Comparison of ENCODE assay signal across 8 mouse cellular contexts in genomic region chr10:128525671-128526308, GRCm38 (mm10). TPM values are rescaled to one million over a fixed set of nuclear protein-coding genes. Genes with fewer than 3 reads are reported as not detected.
DNase-seq lines count a peak whose midpoint lies in the region; ATAC-seq and TF ChIP-seq lines count a peak whose summit lies in the region.

Gene Esyt1, minus strand, starts transcription at chr10:128525871.

- peak within 1 kb of the TSS; percentile 24; the same call in 1 of the 2 replicates for H3K27ac ChIP-seq in ES-Bruce4 (ENCODE audit: insufficient read depth, low read length)
- H3K27ac ChIP-seq in forebrain, embryonic 13.5 days, result no peak within 1 kb of the TSS
- H3K27ac ChIP-seq in liver, postnatal 0 days (ENCODE audit: low read depth), result peak within 1 kb of the TSS; percentile 93
- peak within 1 kb of the TSS; percentile 60 for H3K27ac ChIP-seq in neural tube, embryonic 14.5 days (ENCODE audit: low read depth, low read length)

- H3K4me2 ChIP-seq in forebrain, embryonic 13.5 days, result peak within 1 kb of the TSS; percentile 98
- peak within 1 kb of the TSS; percentile 100 for H3K4me2 ChIP-seq in liver, postnatal 0 days (ENCODE audit: low read depth, low read length)
- peak within 1 kb of the TSS; percentile 99 for H3K4me2 ChIP-seq in neural tube, embryonic 14.5 days (ENCODE audit: low read depth, low read length)

- DNase-seq in heart, postnatal 10 days, result peak; percentile 95 to 97
- peak; percentile 97 for DNase-seq in large intestine, adult 2 months (ENCODE audit: low read depth, low spot score)
- DNase-seq in liver, postnatal 0 days, result peak; percentile 93
- DNase-seq in testis, postnatal 14 days (ENCODE audit: low spot score), result peak; percentile 91

- intact Hi-C loops in heart, postnatal 10 days (cut with DNase I), result loop anchor here (2.0 kb wide), 2 partner anchors 27 to 65 kb away; partner anchors contain the start of gene Myl6b

- no peak for TF ChIP-seq EP300 in ES-Bruce4 (IDR thresholded peaks at IDR 0.05; ENCODE audit: insufficient read depth, low read depth, low read length)
- peak; percentile 79 for TF ChIP-seq EP300 in liver, postnatal 0 days (IDR thresholded peaks at IDR 0.05; ENCODE audit: low read depth)

- peak; percentile 22 for TF ChIP-seq CTCF in ES-Bruce4 (IDR thresholded peaks at IDR 0.05; ENCODE audit: low read depth, low read length)
- TF ChIP-seq CTCF in liver, postnatal 0 days (IDR thresholded peaks at IDR 0.05; ENCODE audit: low read depth), result peak; percentile 64

- no peak for TF ChIP-seq POLR2A in ES-Bruce4 (IDR thresholded peaks at IDR 0.05; ENCODE audit: insufficient read depth, low read length)

- no peaks in the 10 kb centered on the region for H3K27me3 ChIP-seq in ES-Bruce4 (ENCODE audit: control insufficient read depth, insufficient read depth, low read length, poor library complexity, severe bottlenecking)
- peaks cover 53% of the 10 kb centered on the region for H3K27me3 ChIP-seq in forebrain, embryonic 13.5 days
- H3K27me3 ChIP-seq in liver, postnatal 0 days (ENCODE audit: insufficient read depth, low read length), result no peaks in the 10 kb centered on the region
- no peaks in the 10 kb centered on the region for H3K27me3 ChIP-seq in neural tube, embryonic 14.5 days (ENCODE audit: control insufficient read depth, insufficient read depth, low read length)

- H3K9me3 ChIP-seq in ES-Bruce4 (replicated peaks; ENCODE audit: control insufficient read depth, insufficient read depth, low read length, poor library complexity, severe bottlenecking), result no peaks in the 10 kb centered on the region
- no peaks in the 10 kb centered on the region for H3K9me3 ChIP-seq in forebrain, embryonic 13.5 days (replicated peaks)
- no peaks in the 10 kb centered on the region for H3K9me3 ChIP-seq in liver, postnatal 0 days (ENCODE audit: low read length)
- no peaks in the 10 kb centered on the region for H3K9me3 ChIP-seq in neural tube, embryonic 14.5 days (ENCODE audit: control insufficient read depth, low read length)

- peak within 1 kb of the TSS; percentile 85 for H3K4me3 ChIP-seq in ES-Bruce4 (ENCODE audit: low read depth, low read length)
- H3K4me3 ChIP-seq in forebrain, embryonic 13.5 days, result peak within 1 kb of the TSS; percentile 64
- peak within 1 kb of the TSS; percentile 90 for H3K4me3 ChIP-seq in liver, postnatal 0 days (ENCODE audit: low read depth, low read length)
- H3K4me3 ChIP-seq in neural tube, embryonic 14.5 days (ENCODE audit: low read depth, low read length), result peak within 1 kb of the TSS; percentile 65

- under 1% methylated on average over 35 of the region's 37 CpGs for WGBS in forebrain, embryonic 13.5 days
- 1% methylated on average over 37 of the region's 37 CpGs for WGBS in large intestine, adult 2 months
- 0% methylated on average over 31 of the region's 37 CpGs for WGBS in liver, postnatal 0 days (ENCODE audit: insufficient replicate concordance)
- under 1% methylated on average over 36 of the region's 37 CpGs for WGBS in neural tube, embryonic 14.5 days

- no peaks in the 10 kb centered on the region for H3K36me3 ChIP-seq in ES-Bruce4 (ENCODE audit: control insufficient read depth, insufficient read depth, low read length, poor library complexity, severe bottlenecking)
- no peaks in the 10 kb centered on the region for H3K36me3 ChIP-seq in forebrain, embryonic 13.5 days (ENCODE audit: poor library complexity, severe bottlenecking)
- H3K36me3 ChIP-seq in liver, postnatal 0 days (replicated peaks; ENCODE audit: insufficient read depth, low read length), result peaks cover 20% of the 10 kb centered on the region
- no peaks in the 10 kb centered on the region for H3K36me3 ChIP-seq in neural tube, embryonic 14.5 days (ENCODE audit: control insufficient read depth, insufficient read depth, low read length)

- peak; percentile 99 for ATAC-seq in cerebellum, adult (ENCODE audit: insufficient number of reproducible peaks, low FRiP score, low TSS enrichment)
- peak; percentile 96 for ATAC-seq in forebrain, embryonic 13.5 days
- peak; percentile 97 for ATAC-seq in liver, postnatal 0 days
- ATAC-seq in neural tube, embryonic 14.5 days (ENCODE audit: low read depth), result peak; percentile 96

- H3K4me1 ChIP-seq in ES-Bruce4 (ENCODE audit: control insufficient read depth, insufficient read depth, low read length), result no peaks in the 10 kb centered on the region
- H3K4me1 ChIP-seq in forebrain, embryonic 13.5 days, result peaks cover 24% of the 10 kb centered on the region
- peaks cover 14% of the 10 kb centered on the region for H3K4me1 ChIP-seq in liver, postnatal 0 days (ENCODE audit: insufficient read depth)
- H3K4me1 ChIP-seq in neural tube, embryonic 14.5 days (ENCODE audit: control insufficient read depth, insufficient read depth, low read length), result peaks cover 7% of the 10 kb centered on the region; the same call in 1 of the 2 replicates

- H3K9ac ChIP-seq in ES-Bruce4 (ENCODE audit: low read depth, poor library complexity, severe bottlenecking), result peak within 1 kb of the TSS; percentile 75
- H3K9ac ChIP-seq in forebrain, embryonic 13.5 days, result peak within 1 kb of the TSS; percentile 69
- peak within 1 kb of the TSS; percentile 93 for H3K9ac ChIP-seq in liver, postnatal 0 days (replicated peaks)
- H3K9ac ChIP-seq in neural tube, embryonic 14.5 days (replicated peaks; ENCODE audit: low read depth, low read length), result peak within 1 kb of the TSS; percentile 62

RNA-seq across cellular contexts. Expression of gene Esyt1, which starts in this region (rescaled TPM):
- polyA plus RNA-seq in ES-Bruce4 (2011; ENCODE audit: insufficient read depth, insufficient read length, low read depth, missing spikeins), result 20.1 and 20.5 TPM in 2 replicates
- 7.0 and 7.7 TPM in 2 replicates for polyA plus RNA-seq in forebrain, embryonic 13.5 days (2015; fragmentation: Nextera tagmentation; extraction: Ambion mirVana)
- total RNA-seq in heart, postnatal 10 days (2021), result 10 to 100 TPM; 28.5 to 29.9 TPM
- 32.4 TPM in 2 replicates for polyA plus RNA-seq in large intestine, adult 2 months (2012; rRNA removed)
- 6.6 and 7.6 TPM in 2 replicates for polyA plus RNA-seq in liver, postnatal 0 days (2015; fragmentation: Nextera tagmentation; extraction: Ambion mirVana)
- 10.0 and 25.9 TPM in 2 replicates for polyA plus RNA-seq in neural tube, embryonic 14.5 days (2014; fragmentation: Nextera tagmentation; extraction: Ambion mirVana)
